Mouse (Mus musculus) testis, adult 2 months (tissue): Measurements from ENCODE around the gene Tor1b. TPM values are rescaled to one million over a fixed set of nuclear protein-coding genes. Genes with fewer than 3 reads are reported as not detected.

ENCODE experiments used
- H3K27ac ChIP-seq: fragments of 200-500 bp; 2 replicates; pipeline ENCODE4 v1.5.1; 2012; ENCODE audit warnings: low read depth, low read length; ENCODE audit not compliant: control insufficient read depth, insufficient read depth
- H3K27me3 ChIP-seq: fragments of 200-500 bp; 2 replicates; pipeline ENCODE4 v1.6.1; 2012; ENCODE audit warnings: mild to moderate bottlenecking, low read length, moderate library complexity; ENCODE audit not compliant: control insufficient read depth, insufficient read depth
- H3K36me3 ChIP-seq: fragments of 200-500 bp; 2 replicates; pipeline ENCODE4 v1.6.1; 2012; ENCODE audit warnings: mild to moderate bottlenecking, low read length; ENCODE audit not compliant: control insufficient read depth, insufficient read depth
- H3K4me1 ChIP-seq: fragments of 200-500 bp; 2 replicates; pipeline ENCODE4 v1.6.1; 2012; ENCODE audit warnings: low read length; ENCODE audit not compliant: control insufficient read depth, insufficient read depth
- H3K4me3 ChIP-seq: fragments of 200-500 bp; 2 replicates; pipeline ENCODE4 v1.5.1; 2012; ENCODE audit warnings: low read depth, mild to moderate bottlenecking, low read length, moderate library complexity, mixed read lengths; ENCODE audit not compliant: control insufficient read depth
- CTCF ChIP-seq: fragments of 200-500 bp; IDR thresholded peaks from 2 replicates; pipeline ENCODE4 v1.5.1; 2012; ENCODE audit warnings: low read depth, mild to moderate bottlenecking, inconsistent platforms, low read length, moderate library complexity; ENCODE audit not compliant: control insufficient read depth, insufficient read depth, insufficient replicate concordance
- POLR2A ChIP-seq: fragments of 200-500 bp; IDR thresholded peaks from 2 replicates; pipeline ENCODE4 v1.6.1; 2012; ENCODE audit warnings: low read depth, mild to moderate bottlenecking, inconsistent platforms, low read length, moderate library complexity; ENCODE audit not compliant: control insufficient read depth
- polyA plus RNA-seq: library from polyadenylated mRNA; depleted of rRNA; stranded (reverse); fragments of >200 nt; gene quantifications from 2 replicates; pipeline ENCODE4 v1.2.3, GENCODE M21; 2012

Tor1b gene
- polyA plus RNA-seq, 1 experiment, result 12.9 TPM

- Histone ChIP-seq H3K4me1 (peaks cover 10% of the 10 kb centered on the region), H3K27me3 (no peaks in the 10 kb centered on the region), H3K27ac (peak overlapping the region; percentile 67), H3K36me3 (no peaks in the 10 kb centered on the region; the same call in none of the 2 replicates), H3K4me3 (peak overlapping the region; percentile 89)
- TF ChIP-seq POLR2A (no peak), CTCF (no peak)
These were observed 319 bp upstream of the Tor1b start for GRCm38 (mm10) chr2:30952457-30952823.

- no peak overlapping the region for H3K4me3 ChIP-seq
- TF ChIP-seq CTCF, result no peak
- TF ChIP-seq POLR2A, result no peak
- H3K27ac ChIP-seq, result no peak overlapping the region
- H3K27me3 ChIP-seq, result no peaks in the 10 kb centered on the region
- peaks cover 1% of the 10 kb centered on the region for H3K36me3 ChIP-seq
- peaks cover 10% of the 10 kb centered on the region for H3K4me1 ChIP-seq
These were observed 2.0 kb downstream of the Tor1b start for GRCm38 (mm10) chr2:30954797-30955196.

- Histone ChIP-seq H3K27me3 (no peaks in the 10 kb centered on the region), H3K4me1 (peaks cover 6% of the 10 kb centered on the region), H3K36me3 (peaks cover 4% of the 10 kb centered on the region), H3K4me3 (no peak overlapping the region), H3K27ac (no peak overlapping the region)
- TF ChIP-seq POLR2A, result no peak
- TF ChIP-seq CTCF, result no peak
These were observed 4.8 kb downstream of the Tor1b start for GRCm38 (mm10) chr2:30957511-30957910.

GRCm38 (mm10) chr2:30958726-30959125 is 6.0 kb downstream of the Tor1b start:
- TF ChIP-seq POLR2A (no peak), CTCF (no peak)
- H3K36me3 ChIP-seq, result peaks cover 5% of the 10 kb centered on the region
- H3K27me3 ChIP-seq, result no peaks in the 10 kb centered on the region
- H3K4me1 ChIP-seq, result peaks cover 1% of the 10 kb centered on the region; the same call in 1 of the 2 replicates
- no peak overlapping the region for H3K27ac ChIP-seq
- H3K4me3 ChIP-seq, result no peak overlapping the region

GRCm38 (mm10) chr2:30959856-30960255 is 7.1 kb downstream of the Tor1b start:
- Histone ChIP-seq H3K4me3 (no peak overlapping the region), H3K4me1 (no peaks in the 10 kb centered on the region), H3K27me3 (no peaks in the 10 kb centered on the region), H3K27ac (no peak overlapping the region), H3K36me3 (peaks cover 5% of the 10 kb centered on the region)
- no peak for TF ChIP-seq POLR2A

GRCm38 (mm10) chr2:30962570-30963254 is 10.0 kb downstream of the Tor1b start:
- H3K27me3 ChIP-seq, result no peaks in the 10 kb centered on the region
- H3K36me3 ChIP-seq, result peaks cover 6% of the 10 kb centered on the region; the same call in 1 of the 2 replicates
- no peak overlapping the region for H3K27ac ChIP-seq
- no peak overlapping the region for H3K4me3 ChIP-seq
- H3K4me1 ChIP-seq, result peaks cover 7% of the 10 kb centered on the region
- TF ChIP-seq POLR2A, result no peak
- TF ChIP-seq CTCF, result no peak

- Histone ChIP-seq H3K27me3 (no peaks in the 10 kb centered on the region), H3K4me1 (peaks cover 7% of the 10 kb centered on the region), H3K4me3 (no peak overlapping the region), H3K27ac (no peak overlapping the region), H3K36me3 (peaks cover 5% of the 10 kb centered on the region; the same call in 1 of the 2 replicates)
- TF ChIP-seq POLR2A, result no peak
- no peak for TF ChIP-seq CTCF
These were observed 12.9 kb downstream of the Tor1b start for GRCm38 (mm10) chr2:30965627-30966026.
